Mouse (Mus musculus) heart, embryonic 10.5 days (tissue): ENCODE measurements around the gene Bud31. TPM values are rescaled to one million over a fixed set of nuclear protein-coding genes. Genes with fewer than 3 reads are reported as not detected.
A peak's percentile ranks its signal among the peaks of the same experiment; 100 is the strongest.
"Not testable (repeated sequence)": the region's sequence is repeated elsewhere in the genome, so short reads cannot be mapped to it uniquely, and the experiment has no call there.

Source experiments
- DNase-seq: peaks from one replicate; pipeline ENCODE4 v3.0.0-alpha.2; 2017; ENCODE audit warnings: low spot score
- H3K27ac ChIP-seq: fragments of 300-500 bp; sonication (generic); 2 replicates; pipeline ENCODE4 v1.5.1; 2016; ENCODE audit warnings: mild to moderate bottlenecking
- H3K27me3 ChIP-seq: fragments of 300-500 bp; sonication (generic); 2 replicates; pipeline ENCODE4 v1.6.1; 2016; ENCODE audit warnings: mild to moderate bottlenecking; ENCODE audit not compliant: poor library complexity, insufficient read depth, severe bottlenecking
- H3K36me3 ChIP-seq: fragments of 300-500 bp; sonication (generic); 2 replicates; pipeline ENCODE4 v1.6.1; 2016; ENCODE audit warnings: mild to moderate bottlenecking, moderate library complexity
- H3K4me1 ChIP-seq: fragments of 300-500 bp; sonication (generic); 2 replicates; pipeline ENCODE4 v1.6.1; 2016; ENCODE audit warnings: mild to moderate bottlenecking
- H3K4me3 ChIP-seq: fragments of 300-500 bp; sonication (generic); 2 replicates; pipeline ENCODE4 v1.5.1; 2016; ENCODE audit warnings: mild to moderate bottlenecking, moderate library complexity
- H3K9me3 ChIP-seq: fragments of 300-500 bp; sonication (generic); 2 replicates; pipeline ENCODE4 v1.6.1; 2016; ENCODE audit warnings: mild to moderate bottlenecking, moderate library complexity
- WGBS: fragments of 180-500 bp; shearing (Covaris S2); methylation state at CpG from one replicate; pipeline ENCODE4 v1.1.7; 2016; 5-methylcytosine and 5-hydroxymethylcytosine counted together
- polyA plus RNA-seq: library from polyadenylated mRNA; unstranded; fragments of >200 nt; fragmentation: Nextera tagmentation; extraction: Ambion mirVana; gene quantifications from 2 replicates; pipeline ENCODE4 v1.2.1, GENCODE M21; 2016

Bud31 gene
- polyA plus RNA-seq, 1 experiment from 2014 or later, result 200 TPM

GRCm38 (mm10) chr5:145114606-145115473 lies 25.3 kb upstream of the Bud31 start:
- Histone ChIP-seq H3K27ac (peak overlapping the region; percentile 88), H3K4me3 (peak overlapping the region; percentile 83), H3K9me3 (no peaks in the 10 kb centered on the region), H3K36me3 (peaks cover 22% of the 10 kb centered on the region), H3K4me1 (peaks cover 17% of the 10 kb centered on the region), H3K27me3 (no peaks in the 10 kb centered on the region)
- 14% methylated on average over 40 of the region's 40 CpGs for WGBS
- DNase-seq, result no peak

DNA sequence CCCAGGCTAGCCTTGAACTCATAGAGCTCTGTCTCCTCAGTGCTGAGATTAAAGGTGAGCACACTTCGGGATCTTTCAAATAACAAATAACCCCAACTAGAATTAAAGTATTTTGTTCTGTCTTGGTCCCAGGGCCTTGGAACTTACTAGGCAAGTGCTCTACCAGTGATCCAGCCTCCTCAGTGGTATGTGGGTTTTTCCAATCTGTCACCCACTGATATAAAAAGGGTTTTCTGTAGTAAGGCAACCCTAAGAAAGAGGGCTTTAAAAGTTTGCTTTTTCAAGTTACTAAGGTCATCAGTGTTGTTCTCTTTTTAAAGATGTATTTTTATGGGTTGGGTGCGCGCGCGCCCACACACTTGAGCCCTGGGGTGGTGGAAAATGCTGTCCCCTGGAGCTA lies 24.4 kb upstream of the Bud31 start:
- no peaks in the 10 kb centered on the region for H3K27me3 ChIP-seq
- H3K4me3 ChIP-seq, result no peak overlapping the region
- H3K4me1 ChIP-seq, result peaks cover 19% of the 10 kb centered on the region
- H3K27ac ChIP-seq, result peak overlapping the region; percentile 59; the same call in 1 of the 2 replicates
- DNase-seq, result no peak
- H3K9me3 ChIP-seq, result no peaks in the 10 kb centered on the region
- 95% methylated on average over 5 of the region's 5 CpGs for WGBS
- peaks cover 13% of the 10 kb centered on the region for H3K36me3 ChIP-seq

DNA sequence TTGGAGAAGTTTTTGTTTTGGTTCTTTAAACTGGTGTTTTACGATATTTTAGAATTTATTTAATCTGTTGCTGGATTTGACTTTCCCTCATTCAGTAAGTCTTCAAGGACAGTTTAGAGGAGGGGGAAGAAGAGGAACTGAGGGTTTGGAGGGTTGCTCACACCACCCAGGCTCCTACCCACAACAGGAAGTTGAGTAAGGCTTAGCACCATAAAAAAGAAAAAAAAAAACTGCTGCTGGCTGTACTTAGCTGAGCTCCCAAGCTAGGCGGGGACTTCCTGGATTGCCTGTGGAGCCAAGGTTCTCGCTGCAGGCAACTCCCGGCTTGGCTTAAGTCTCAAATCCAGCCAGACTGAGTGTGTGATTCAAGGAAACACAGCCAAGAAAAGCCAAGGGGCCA lies 23.8 kb upstream of the Bud31 start:
- H3K4me1 ChIP-seq, result peaks cover 25% of the 10 kb centered on the region
- 50% methylated on average over 4 of the region's 4 CpGs for WGBS
- H3K36me3 ChIP-seq, result peaks cover 9% of the 10 kb centered on the region
- DNase-seq, result no peak
- H3K27me3 ChIP-seq, result no peaks in the 10 kb centered on the region
- H3K27ac ChIP-seq, result peak overlapping the region; percentile 59; the same call in 1 of the 2 replicates
- H3K9me3 ChIP-seq, result no peaks in the 10 kb centered on the region
- no peak overlapping the region for H3K4me3 ChIP-seq

- WGBS, result 40% methylated on average over 10 of the region's 10 CpGs
- H3K4me1 ChIP-seq, result peaks cover 31% of the 10 kb centered on the region
- no peak for DNase-seq
- no peak overlapping the region for H3K4me3 ChIP-seq
- no peaks in the 10 kb centered on the region for H3K9me3 ChIP-seq
- peaks cover 9% of the 10 kb centered on the region for H3K36me3 ChIP-seq
- H3K27me3 ChIP-seq, result no peaks in the 10 kb centered on the region
- H3K27ac ChIP-seq, result no peak overlapping the region
Measured at GRCm38 (mm10) chr5:145116916-145117315, 23.2 kb upstream of the Bud31 start.

GRCm38 (mm10) chr5:145118005-145118404 lies 22.2 kb upstream of the Bud31 start:
- H3K4me3 ChIP-seq, result no peak overlapping the region
- H3K27me3 ChIP-seq, result no peaks in the 10 kb centered on the region
- H3K9me3 ChIP-seq, result no peaks in the 10 kb centered on the region
- DNase-seq, result no peak
- no peak overlapping the region for H3K27ac ChIP-seq
- H3K4me1 ChIP-seq, result peaks cover 35% of the 10 kb centered on the region
- peaks cover 19% of the 10 kb centered on the region for H3K36me3 ChIP-seq
- WGBS, result 54% methylated on average over 6 of the region's 6 CpGs

DNA sequence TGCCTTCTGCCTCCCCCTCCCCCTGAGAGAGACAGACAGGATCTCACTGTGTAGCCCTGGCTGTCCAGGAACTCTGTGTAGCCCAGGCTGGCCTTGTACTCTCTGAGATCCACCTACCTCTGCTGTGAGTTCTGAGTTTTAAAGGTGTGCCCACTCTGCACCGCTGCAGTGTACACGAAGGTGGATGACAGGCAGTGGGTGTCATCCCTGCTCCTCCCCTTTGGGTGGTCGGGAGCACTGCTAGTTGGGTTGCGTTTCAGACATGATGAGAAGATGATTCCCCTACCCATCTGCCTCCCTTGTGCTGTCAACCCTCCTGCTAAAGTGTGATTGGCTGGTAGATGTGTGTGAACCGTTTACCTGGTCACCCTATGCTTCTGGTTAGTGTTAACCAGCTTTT lies 21.7 kb upstream of the Bud31 start:
- no peak overlapping the region for H3K27ac ChIP-seq
- no peaks in the 10 kb centered on the region for H3K27me3 ChIP-seq
- 85% methylated on average over 5 of the region's 5 CpGs for WGBS
- H3K4me1 ChIP-seq, result peaks cover 35% of the 10 kb centered on the region
- H3K36me3 ChIP-seq, result peaks cover 23% of the 10 kb centered on the region
- no peak for DNase-seq
- H3K4me3 ChIP-seq, result no peak overlapping the region
- H3K9me3 ChIP-seq, result no peaks in the 10 kb centered on the region

DNA sequence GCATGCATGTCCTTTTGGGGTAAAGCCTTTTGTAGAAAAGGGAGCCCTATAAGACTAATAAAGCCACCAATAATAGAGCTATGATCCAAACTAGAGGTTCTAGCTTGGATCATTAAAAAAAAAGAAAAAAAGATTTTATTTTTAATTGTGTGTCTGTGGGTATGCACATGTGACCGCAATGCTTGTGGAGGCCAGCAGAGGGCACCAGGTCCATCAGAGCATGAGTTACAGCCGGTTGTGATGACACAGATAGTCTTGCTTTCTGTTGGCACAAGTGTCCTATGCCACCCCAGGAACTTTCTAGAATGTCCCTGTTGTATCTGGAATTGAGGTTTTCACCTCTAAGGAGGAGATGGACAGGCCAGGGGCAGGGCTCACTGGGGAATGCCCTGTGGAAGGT lies 20.8 kb upstream of the Bud31 start:
- 86% methylated on average over 2 of the region's 2 CpGs for WGBS
- Histone ChIP-seq H3K36me3 (peaks cover 32% of the 10 kb centered on the region), H3K9me3 (no peaks in the 10 kb centered on the region), H3K27ac (no peak overlapping the region), H3K27me3 (no peaks in the 10 kb centered on the region), H3K4me1 (peaks cover 29% of the 10 kb centered on the region), H3K4me3 (no peak overlapping the region)
- DNase-seq, result no peak

DNA sequence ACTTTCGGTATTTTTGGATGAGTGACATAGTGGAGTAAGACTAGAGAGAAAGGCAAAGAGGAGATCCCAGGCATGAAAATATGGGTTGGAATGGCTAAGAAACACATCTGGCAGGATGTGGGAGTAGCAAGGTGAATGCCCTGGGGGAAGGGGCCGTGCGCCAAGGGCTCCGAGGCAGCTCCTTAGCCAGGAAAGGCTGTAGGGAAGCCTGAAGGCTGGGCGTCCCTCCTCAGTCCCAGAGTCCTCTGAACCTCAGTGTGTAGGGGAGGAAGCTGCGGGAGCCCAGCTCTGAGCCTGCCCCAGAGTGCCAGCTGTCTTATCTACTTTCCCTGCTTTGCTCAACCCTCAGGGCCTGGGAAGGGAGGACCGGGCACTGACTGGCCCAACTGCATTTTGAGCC lies 19.2 kb upstream of the Bud31 start:
- DNase-seq, result no peak
- H3K27ac ChIP-seq, result no peak overlapping the region
- no peaks in the 10 kb centered on the region for H3K9me3 ChIP-seq
- no peaks in the 10 kb centered on the region for H3K27me3 ChIP-seq
- WGBS, result 53% methylated on average over 7 of the region's 7 CpGs
- H3K36me3 ChIP-seq, result peaks cover 47% of the 10 kb centered on the region
- peaks cover 24% of the 10 kb centered on the region; the same call in 1 of the 2 replicates for H3K4me1 ChIP-seq
- H3K4me3 ChIP-seq, result no peak overlapping the region

GRCm38 (mm10) chr5:145123396-145123795 lies 16.8 kb upstream of the Bud31 start:
- no peaks in the 10 kb centered on the region for H3K27me3 ChIP-seq
- H3K36me3 ChIP-seq, result peaks cover 72% of the 10 kb centered on the region
- WGBS, result 93% methylated on average over 19 of the region's 19 CpGs
- H3K4me1 ChIP-seq, result peaks cover 22% of the 10 kb centered on the region; the same call in 1 of the 2 replicates
- no peak overlapping the region for H3K4me3 ChIP-seq
- no peak for DNase-seq
- no peak overlapping the region for H3K27ac ChIP-seq
- no peaks in the 10 kb centered on the region for H3K9me3 ChIP-seq

DNA sequence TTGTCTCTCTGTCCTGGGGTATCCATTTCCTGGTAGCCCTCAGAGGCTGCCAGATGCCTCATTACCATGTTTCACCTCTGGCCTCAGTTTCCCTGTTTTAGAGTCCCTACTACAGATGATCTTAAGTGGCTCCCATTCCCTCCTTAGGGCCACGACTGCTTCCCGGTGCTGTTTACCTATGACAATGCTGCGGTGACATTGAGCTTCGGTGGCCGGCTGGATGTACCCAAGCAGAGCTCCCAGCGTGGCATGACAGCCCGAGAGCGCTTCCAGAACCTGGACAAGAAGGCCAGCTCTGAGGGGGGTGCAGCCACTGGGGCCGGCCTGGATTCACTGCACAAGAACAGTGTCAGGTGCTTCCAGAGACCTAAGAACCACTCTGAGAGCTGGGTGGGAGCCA lies 13.6 kb upstream of the Bud31 start:
- Histone ChIP-seq H3K4me3 (no peak overlapping the region), H3K4me1 (peaks cover 10% of the 10 kb centered on the region; the same call in 1 of the 2 replicates), H3K27ac (no peak overlapping the region), H3K9me3 (no peaks in the 10 kb centered on the region), H3K27me3 (no peaks in the 10 kb centered on the region), H3K36me3 (peaks cover 93% of the 10 kb centered on the region)
- DNase-seq, result no peak
- 94% methylated on average over 9 of the region's 9 CpGs for WGBS

GRCm38 (mm10) chr5:145129124-145129523 lies 11.0 kb upstream of the Bud31 start:
- H3K4me3 ChIP-seq, result no peak overlapping the region
- WGBS, result 88% methylated on average over 4 of the region's 4 CpGs
- 0 out of 2 replicates have a peak, but pooled peaks cover 2% of the 10 kb centered on the region for H3K4me1 ChIP-seq
- no peak for DNase-seq
- no peak overlapping the region for H3K27ac ChIP-seq
- no peaks in the 10 kb centered on the region for H3K9me3 ChIP-seq
- H3K36me3 ChIP-seq, result peaks cover 98% of the 10 kb centered on the region
- no peaks in the 10 kb centered on the region for H3K27me3 ChIP-seq

- peaks cover 98% of the 10 kb centered on the region for H3K36me3 ChIP-seq
- H3K4me3 ChIP-seq, H3K9me3 ChIP-seq, DNase-seq, H3K27me3 ChIP-seq, H3K4me1 ChIP-seq, H3K27ac ChIP-seq: not testable (repeated sequence)
- 77% methylated on average over 4 of the region's 6 CpGs for WGBS
Measured at GRCm38 (mm10) chr5:145129773-145130172, 10.4 kb upstream of the Bud31 start.

DNA sequence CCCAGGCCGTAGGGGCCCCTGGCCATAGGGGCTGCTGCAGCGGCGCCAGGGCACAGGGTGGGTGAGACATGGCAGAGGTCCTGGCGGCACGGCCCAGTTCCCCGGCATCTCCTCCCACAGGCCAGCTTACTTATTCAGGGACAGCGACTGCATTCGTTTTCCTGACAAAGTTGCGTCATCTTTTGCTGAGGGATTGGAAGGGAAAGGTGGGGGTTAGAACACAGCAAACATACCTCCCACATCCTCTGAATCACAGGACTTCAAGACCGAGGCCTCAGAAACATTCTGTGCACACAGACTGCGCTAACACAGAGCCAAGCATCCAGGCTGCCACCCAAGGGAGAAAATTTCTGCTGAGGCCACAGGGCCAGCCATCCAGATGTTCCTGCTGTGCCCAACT lies 10.0 kb upstream of the Bud31 start:
- DNase-seq, result no peak
- H3K36me3 ChIP-seq, result peaks cover 98% of the 10 kb centered on the region
- H3K4me1 ChIP-seq, result 0 out of 2 replicates have a peak, but pooled peaks cover 2% of the 10 kb centered on the region
- no peaks in the 10 kb centered on the region for H3K9me3 ChIP-seq
- H3K4me3 ChIP-seq, result no peak overlapping the region
- no peak overlapping the region for H3K27ac ChIP-seq
- no peaks in the 10 kb centered on the region for H3K27me3 ChIP-seq
- 88% methylated on average over 11 of the region's 11 CpGs for WGBS
